Mouse (Mus musculus) myocyte (in vitro differentiated cells): ENCODE data around the gene Map4k1. TPM values are rescaled to one million over a fixed set of nuclear protein-coding genes. Genes with fewer than 3 reads are reported as not detected.
"Not testable (repeated sequence)": the region's sequence is repeated elsewhere in the genome, so short reads cannot be mapped to it uniquely, and the experiment has no call there.

Source experiments
- H3K27me3 ChIP-seq: one replicate; pipeline ENCODE4 v1.6.1; 2011; ENCODE audit not compliant: control insufficient read depth, insufficient read depth, insufficient read length
- H3K36me3 ChIP-seq: one replicate; pipeline ENCODE4 v1.6.1; 2011; ENCODE audit not compliant: control insufficient read depth, insufficient read depth
- H3K4me2 ChIP-seq: one replicate; pipeline ENCODE4 v1.6.1; 2011; ENCODE audit warnings: low read depth, control low read depth
- H3K4me3 ChIP-seq: one replicate; pipeline ENCODE4 v1.5.1; 2011; ENCODE audit warnings: mild to moderate bottlenecking, control low read depth, moderate library complexity
- H3K79me2 ChIP-seq: one replicate; pipeline ENCODE4 v1.6.1; 2011; ENCODE audit not compliant: control insufficient read depth, insufficient read depth
- H3ac ChIP-seq: one replicate; pipeline ENCODE4 v1.6.1; 2011; ENCODE audit not compliant: control insufficient read depth, insufficient read length
- CEBPB ChIP-seq: IDR thresholded peaks from 2 replicates; pipeline ENCODE4 v1.6.1; 2011; ENCODE audit warnings: mild to moderate bottlenecking, moderate library complexity; ENCODE audit not compliant: poor library complexity, insufficient read depth, severe bottlenecking
- E2F4 ChIP-seq: IDR thresholded peaks from one replicate; pipeline ENCODE4 v1.6.1; 2011; ENCODE audit warnings: mild to moderate bottlenecking, control low read depth, moderate library complexity; ENCODE audit not compliant: insufficient read depth
- MAX ChIP-seq: IDR thresholded peaks from one replicate; pipeline ENCODE4 v1.6.1; 2011; ENCODE audit warnings: low read depth, mild to moderate bottlenecking, control low read depth
- MYOD1 ChIP-seq, 3 experiments: IDR thresholded peaks; one replicate each; pipeline ENCODE4 v1.6.1; 2011; ENCODE audit warnings: control low read depth in 2 of 3, low read depth in 2 of 3, mild to moderate bottlenecking in 2 of 3, moderate library complexity in 1 of 3; ENCODE audit not compliant: insufficient read length in 2 of 3, control insufficient read depth in 1 of 3
- MYOG ChIP-seq, 3 experiments: IDR thresholded peaks; one replicate each; pipeline ENCODE4 v1.6.1; 2011; ENCODE audit warnings: control low read depth in 2 of 3, low read depth in 2 of 3, mild to moderate bottlenecking in 2 of 3; ENCODE audit not compliant: insufficient read length in 2 of 3, control insufficient read depth in 1 of 3, insufficient read depth in 1 of 3
- POLR2A ChIP-seq: IDR thresholded peaks from one replicate; pipeline ENCODE4 v1.6.1; 2011; ENCODE audit warnings: low read depth, mild to moderate bottlenecking, control low read depth, moderate library complexity; ENCODE audit not compliant: insufficient read length
- POLR2AphosphoS2 ChIP-seq: IDR thresholded peaks from one replicate; pipeline ENCODE4 v1.6.1; 2011; ENCODE audit warnings: low read depth, control low read depth; ENCODE audit not compliant: insufficient read length
- REST ChIP-seq: IDR thresholded peaks from one replicate; pipeline ENCODE4 v1.6.1; 2011; ENCODE audit warnings: mild to moderate bottlenecking, control low read depth, moderate library complexity; ENCODE audit not compliant: insufficient read depth, insufficient read length
- SRF ChIP-seq: IDR thresholded peaks from one replicate; pipeline ENCODE4 v1.6.1; 2011; ENCODE audit warnings: low read depth; ENCODE audit not compliant: control insufficient read depth, insufficient read length
- TCF12 ChIP-seq: IDR thresholded peaks from one replicate; pipeline ENCODE4 v1.6.1; 2011; ENCODE audit warnings: mild to moderate bottlenecking, control low read depth; ENCODE audit not compliant: poor library complexity, insufficient read depth, severe bottlenecking
- TCF3 ChIP-seq: IDR thresholded peaks from one replicate; pipeline ENCODE4 v1.6.1; 2011; ENCODE audit warnings: low read depth, control low read depth; ENCODE audit not compliant: insufficient read length
- USF1 ChIP-seq: IDR thresholded peaks from one replicate; pipeline ENCODE4 v1.6.1; 2011; ENCODE audit warnings: low read depth, mild to moderate bottlenecking, control low read depth, moderate library complexity
- polyA plus RNA-seq: library from polyadenylated mRNA; unstranded; fragments of >200 nt; fragmentation: generic; extraction: Trizol; gene quantifications from one replicate; pipeline ENCODE4 v1.2.1, GENCODE M21; 2012; ENCODE audit warnings: missing spikeins

The Map4k1 gene
- polyA plus RNA-seq, 1 experiment: 0.18 TPM

DNA sequence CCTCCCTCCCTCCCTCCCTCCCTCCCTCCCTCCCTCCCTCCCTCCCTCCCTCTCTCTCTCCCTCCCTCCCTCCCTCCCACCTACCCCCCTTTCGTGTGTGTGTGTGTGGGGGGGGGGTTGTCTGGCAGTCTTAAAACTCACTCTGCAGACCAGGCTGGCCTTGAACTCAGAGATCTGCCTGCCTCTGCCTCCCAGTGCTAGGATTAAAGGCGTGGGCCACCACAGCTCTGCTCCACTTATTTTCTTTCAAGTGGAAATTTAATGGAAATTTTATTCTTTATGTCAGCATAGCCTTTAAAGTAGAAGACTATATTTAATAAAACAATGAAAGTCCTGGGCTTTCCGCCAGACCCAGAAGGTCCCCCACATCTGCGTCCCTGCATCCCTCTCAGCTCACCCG lies 15.7 kb upstream of the Map4k1 start:
- Histone ChIP-seq H3K4me2 (no peak overlapping the region), H3K79me2 (peaks cover 8% of the 10 kb centered on the region), H3K36me3 (no peaks in the 10 kb centered on the region), H3K27me3 (no peaks in the 10 kb centered on the region), H3ac (no peak overlapping the region), H3K4me3 (no peak overlapping the region)
- TF ChIP-seq REST (no peak), MAX (no peak), TCF3 (no peak), SRF (no peak), E2F4 (no peak), MYOD1 (IDR thresholded peaks at IDR 0.05; ENCODE audit: control insufficient read depth in 1 of 3, insufficient read length in 2 of 3, low read depth in 2 of 3) (no peak), POLR2AphosphoS2 (no peak), POLR2A (no peak), MYOG (IDR thresholded peaks at IDR 0.05; ENCODE audit: control insufficient read depth in 1 of 3, insufficient read depth in 1 of 3, insufficient read length in 2 of 3, low read depth in 2 of 3) (no peak), USF1 (no peak), TCF12 (no peak), CEBPB (no peak)

DNA sequence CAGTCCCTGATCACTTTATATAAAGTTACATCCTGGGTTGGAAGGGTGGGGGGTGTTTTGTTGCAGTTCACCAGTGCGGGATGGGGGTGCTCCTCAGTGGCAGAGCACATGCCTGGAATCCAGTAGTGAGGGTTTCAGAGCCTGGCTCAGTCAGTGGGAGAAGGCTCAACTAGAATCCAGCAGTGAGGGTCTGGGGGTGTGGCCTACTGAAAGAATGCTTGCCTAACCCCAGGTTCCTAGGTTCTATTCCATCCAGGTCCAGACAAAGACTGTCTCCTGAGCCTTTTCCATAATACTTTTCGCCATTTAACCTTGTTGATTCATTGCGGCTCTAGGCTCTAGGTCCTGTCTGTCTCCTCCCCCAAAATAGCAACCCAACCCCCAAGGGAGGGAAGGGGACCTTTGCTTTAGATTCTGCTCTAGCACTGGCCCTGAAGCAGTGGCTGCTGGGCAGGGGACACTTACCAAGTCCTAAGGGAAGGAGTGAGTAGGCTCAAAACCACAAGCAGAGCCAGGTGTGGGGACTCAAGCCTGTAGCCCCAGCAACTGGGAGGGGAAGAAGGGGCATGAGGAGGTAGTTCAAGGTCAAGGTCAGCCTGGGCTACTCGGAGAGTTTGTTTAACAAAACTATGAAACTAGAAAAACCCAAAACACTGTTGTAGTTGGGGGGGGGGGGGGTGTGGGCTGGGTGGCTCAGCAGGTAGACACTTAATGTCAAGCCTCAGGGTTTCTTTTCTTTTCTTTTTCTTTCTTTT lies 14.9 kb upstream of the Map4k1 start:
- TF ChIP-seq MYOD1 (IDR thresholded peaks at IDR 0.05; ENCODE audit: control insufficient read depth in 1 of 3, insufficient read length in 2 of 3, low read depth in 2 of 3): peak in 1 of 3 experiments; percentile 22
- TF ChIP-seq POLR2AphosphoS2: no peak
- TF ChIP-seq TCF3: no peak
- no peak for TF ChIP-seq USF1
- peak in 1 of 3 experiments; percentile 37 for TF ChIP-seq MYOG (IDR thresholded peaks at IDR 0.05; ENCODE audit: control insufficient read depth in 1 of 3, insufficient read depth in 1 of 3, insufficient read length in 2 of 3, low read depth in 2 of 3)
- no peak for TF ChIP-seq TCF12
- no peak for TF ChIP-seq E2F4
- TF ChIP-seq POLR2A: no peak
- no peak for TF ChIP-seq CEBPB
- TF ChIP-seq REST: no peak
- no peak for TF ChIP-seq MAX
- no peak for TF ChIP-seq SRF
- H3K36me3 ChIP-seq: no peaks in the 10 kb centered on the region
- no peak overlapping the region for H3K4me3 ChIP-seq
- no peaks in the 10 kb centered on the region for H3K27me3 ChIP-seq
- no peak overlapping the region for H3K4me2 ChIP-seq
- peaks cover 1% of the 10 kb centered on the region for H3K79me2 ChIP-seq
- no peak overlapping the region for H3ac ChIP-seq

DNA sequence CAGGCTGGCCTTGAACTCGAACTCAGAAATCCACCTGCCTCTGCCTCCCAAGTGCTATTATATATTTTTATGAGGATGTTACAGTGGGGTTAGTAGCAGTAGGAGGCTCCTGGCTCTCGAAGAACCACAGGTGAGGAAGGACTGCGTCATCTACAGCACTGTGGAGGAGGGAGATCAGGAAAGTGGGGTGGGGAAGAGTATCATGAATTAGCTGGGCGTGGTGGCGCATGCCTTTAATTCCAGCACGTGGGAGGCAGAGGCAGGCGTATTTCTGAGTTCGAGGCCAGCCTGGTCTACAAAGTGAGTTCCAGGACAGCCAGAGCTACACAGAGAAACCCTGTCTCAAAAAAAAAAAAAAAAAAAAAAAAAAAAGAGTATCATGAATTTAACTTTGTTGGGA lies 13.7 kb upstream of the Map4k1 start:
- H3K4me3 ChIP-seq, H3K4me2 ChIP-seq, H3K27me3 ChIP-seq, H3ac ChIP-seq, H3K36me3 ChIP-seq, H3K79me2 ChIP-seq: not testable (repeated sequence)

DNA sequence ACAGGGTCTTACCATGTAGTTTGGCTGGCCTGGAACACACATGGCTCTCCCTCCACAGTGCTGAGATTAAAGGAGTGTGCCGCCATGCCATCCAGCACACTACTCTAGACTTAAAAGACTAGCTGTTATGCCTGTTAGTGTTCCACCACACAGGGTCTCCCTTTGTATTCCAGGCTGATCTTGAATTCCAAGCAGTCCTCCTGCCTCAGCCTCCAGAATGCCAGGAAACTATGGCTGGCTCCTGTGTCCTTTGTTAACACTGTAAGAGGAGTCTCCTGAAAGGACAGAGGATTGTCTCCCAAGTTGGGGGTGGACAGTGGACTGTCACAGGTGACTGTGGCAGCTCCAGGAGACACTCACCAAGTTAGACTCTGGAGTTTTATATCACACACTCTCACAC lies 12.6 kb upstream of the Map4k1 start:
- Histone ChIP-seq H3K4me2 (no peak overlapping the region), H3K79me2 (no peaks in the 10 kb centered on the region), H3K36me3 (no peaks in the 10 kb centered on the region), H3K27me3 (no peaks in the 10 kb centered on the region), H3K4me3 (no peak overlapping the region), H3ac (no peak overlapping the region)
- TF ChIP-seq POLR2AphosphoS2 (no peak), E2F4 (no peak), MYOD1 (IDR thresholded peaks at IDR 0.05; ENCODE audit: control insufficient read depth in 1 of 3, insufficient read length in 2 of 3, low read depth in 2 of 3) (no peak), TCF3 (no peak), USF1 (no peak), TCF12 (no peak), SRF (no peak), MAX (no peak), MYOG (IDR thresholded peaks at IDR 0.05; ENCODE audit: control insufficient read depth in 1 of 3, insufficient read depth in 1 of 3, insufficient read length in 2 of 3, low read depth in 2 of 3) (no peak), POLR2A (no peak), CEBPB (no peak), REST (no peak)
